Mouse (Mus musculus): ENCODE results near the gene Ddx20.

DNA sequence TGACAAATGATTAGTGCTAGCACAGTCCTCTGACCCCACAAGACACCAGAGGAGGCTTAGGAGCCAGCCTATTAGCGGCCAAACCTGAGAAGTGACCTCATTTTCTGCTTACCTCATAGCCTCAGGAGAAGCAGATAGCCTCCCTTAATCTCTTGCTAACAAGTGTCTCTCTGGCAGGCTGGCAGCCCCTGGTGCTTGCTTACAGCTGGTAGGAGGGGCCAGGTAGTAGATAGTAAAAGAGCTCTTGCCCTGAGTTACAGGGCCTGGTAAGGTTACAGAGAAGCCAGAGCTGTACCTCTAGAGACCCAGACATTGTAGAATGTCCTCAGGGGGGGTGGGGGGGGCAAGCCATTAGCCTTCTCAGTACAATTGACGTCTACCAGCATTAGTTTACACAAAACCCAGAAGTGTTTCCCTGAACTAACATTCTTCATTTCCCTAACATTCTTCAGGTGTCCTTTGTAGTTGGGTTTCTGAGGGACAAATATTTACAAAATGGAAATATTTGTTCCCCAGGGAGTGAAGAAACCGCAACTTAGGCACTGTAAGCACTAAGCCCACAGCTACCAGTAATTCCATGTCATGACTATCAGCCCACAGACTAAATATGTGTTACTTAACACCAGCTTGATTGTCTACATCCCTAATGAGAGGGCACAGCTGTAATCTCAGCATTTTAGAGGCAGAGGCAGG lies 12.0 kb upstream of the Ddx20 start:
- TF ChIP-seq CTCF (IDR thresholded peaks at IDR 0.05) (no peak), EP300 (IDR thresholded peaks at IDR 0.05) (peak; percentile 73)
